26 mouse cellular contexts compared by ENCODE assay signal in genomic region chr19:11649564-11649963, GRCm38 (mm10). TPM values are rescaled to one million over a fixed set of nuclear protein-coding genes. Genes with fewer than 3 reads are reported as not detected.
DNase-seq lines count a peak whose midpoint lies in the region; ATAC-seq and TF ChIP-seq lines count a peak whose summit lies in the region.
"Had no signal": no experiment of that assay in that cellular context is flagged by ENCODE, and none has a peak within 500 bp of the region (broad histone marks: within the 10 kb centered on the region; RNA-seq: fewer than 3 reads in every experiment).

No protein-coding gene starts in this region.

- no peak for TF ChIP-seq CTCF in brain, embryonic 14.5 days (IDR thresholded peaks at IDR 0.05; ENCODE audit: borderline replicate concordance, extremely low read depth, insufficient read depth, insufficient read length)
- no peak for TF ChIP-seq CTCF in midbrain, postnatal 0 days (IDR thresholded peaks at IDR 0.05)

- no peak overlapping the region for H3K4me3 ChIP-seq in midbrain, embryonic 14.5 days (replicated peaks; ENCODE audit: low read depth, low read length)
- H3K4me3 ChIP-seq in midbrain, embryonic 10.5 days: no peak overlapping the region
- H3K4me3 ChIP-seq in midbrain, embryonic 16.5 days (ENCODE audit: low read depth, low read length): no peak overlapping the region
- H3K4me3 ChIP-seq in midbrain, embryonic 11.5 days (ENCODE audit: low read depth, low read length): no peak overlapping the region
- no peak overlapping the region for H3K4me3 ChIP-seq in midbrain, postnatal 0 days (ENCODE audit: low read depth, low read length)
- H3K4me3 ChIP-seq: embryonic facial prominence, embryonic 10.5 days; embryonic facial prominence, embryonic 12.5 days; forebrain, embryonic 13.5 days; forebrain, embryonic 15.5 days had no signal

- no peaks in the 10 kb centered on the region for H3K9me3 ChIP-seq in midbrain, embryonic 14.5 days (ENCODE audit: control insufficient read depth, low read length)
- H3K9me3 ChIP-seq in midbrain, embryonic 10.5 days (replicated peaks): no peaks in the 10 kb centered on the region
- no peaks in the 10 kb centered on the region for H3K9me3 ChIP-seq in midbrain, embryonic 16.5 days (replicated peaks; ENCODE audit: control insufficient read depth, low read length, poor library complexity, severe bottlenecking)
- no peaks in the 10 kb centered on the region for H3K9me3 ChIP-seq in midbrain, embryonic 11.5 days (ENCODE audit: control insufficient read depth, low read length)
- no peaks in the 10 kb centered on the region for H3K9me3 ChIP-seq in midbrain, postnatal 0 days (ENCODE audit: low read length)
- H3K9me3 ChIP-seq: embryonic facial prominence, embryonic 10.5 days; embryonic facial prominence, embryonic 12.5 days; forebrain, embryonic 13.5 days; forebrain, embryonic 15.5 days had no signal

- no peak overlapping the region for H3K9ac ChIP-seq in midbrain, embryonic 14.5 days (replicated peaks; ENCODE audit: low read length)
- H3K9ac ChIP-seq in midbrain, embryonic 16.5 days (ENCODE audit: low read depth, low read length): no peak overlapping the region
- H3K9ac ChIP-seq in midbrain, embryonic 11.5 days (ENCODE audit: low read length): no peak overlapping the region
- H3K9ac ChIP-seq in midbrain, postnatal 0 days (replicated peaks; ENCODE audit: low read length, poor library complexity, severe bottlenecking): no peak overlapping the region
- H3K9ac ChIP-seq: embryonic facial prominence, embryonic 12.5 days; forebrain, embryonic 13.5 days; forebrain, embryonic 15.5 days had no signal

- no peak overlapping the region for H3K27ac ChIP-seq in midbrain, embryonic 14.5 days (replicated peaks; ENCODE audit: low read depth, low read length)
- H3K27ac ChIP-seq in midbrain, embryonic 10.5 days (replicated peaks): no peak overlapping the region
- no peak overlapping the region for H3K27ac ChIP-seq in midbrain, embryonic 16.5 days (ENCODE audit: low read length)
- H3K27ac ChIP-seq in midbrain, embryonic 11.5 days (ENCODE audit: low read depth, low read length): no peak overlapping the region
- no peak overlapping the region for H3K27ac ChIP-seq in midbrain, postnatal 0 days (ENCODE audit: low read depth, low read length)
- H3K27ac ChIP-seq: embryonic facial prominence, embryonic 10.5 days; embryonic facial prominence, embryonic 12.5 days; forebrain, embryonic 13.5 days; forebrain, embryonic 15.5 days had no signal

- no peak overlapping the region for H3K4me2 ChIP-seq in midbrain, embryonic 14.5 days (ENCODE audit: low read length)
- no peak overlapping the region for H3K4me2 ChIP-seq in midbrain, embryonic 16.5 days (ENCODE audit: low read length)
- H3K4me2 ChIP-seq in midbrain, embryonic 11.5 days: no peak overlapping the region
- H3K4me2 ChIP-seq in midbrain, postnatal 0 days (ENCODE audit: low read depth, low read length, poor library complexity, severe bottlenecking): no peak overlapping the region
- H3K4me2 ChIP-seq: embryonic facial prominence, embryonic 12.5 days; forebrain, embryonic 13.5 days; forebrain, embryonic 15.5 days had no signal

- H3K36me3 ChIP-seq in midbrain, embryonic 14.5 days (ENCODE audit: control insufficient read depth, insufficient read depth, low read length): no peaks in the 10 kb centered on the region
- no peaks in the 10 kb centered on the region for H3K36me3 ChIP-seq in midbrain, embryonic 10.5 days
- no peaks in the 10 kb centered on the region for H3K36me3 ChIP-seq in midbrain, embryonic 16.5 days (ENCODE audit: control insufficient read depth, insufficient read depth, low read length)
- no peaks in the 10 kb centered on the region for H3K36me3 ChIP-seq in midbrain, embryonic 11.5 days (ENCODE audit: control insufficient read depth, insufficient read depth, low read length)
- no peaks in the 10 kb centered on the region for H3K36me3 ChIP-seq in midbrain, postnatal 0 days (ENCODE audit: insufficient read depth, low read length)
- H3K36me3 ChIP-seq: embryonic facial prominence, embryonic 10.5 days; embryonic facial prominence, embryonic 12.5 days; forebrain, embryonic 15.5 days had no signal

- DNase-seq in midbrain, embryonic 14.5 days: peak; percentile 6
- no peak for DNase-seq in midbrain, embryonic 10.5 days (ENCODE audit: low spot score)
- DNase-seq in midbrain, embryonic 11.5 days (ENCODE audit: low spot score, missing footprints): no peak
- DNase-seq in brain, embryonic 14.5 days (ENCODE audit: low read depth): peak; percentile 1
- no peak for DNase-seq in midbrain, postnatal 0 days (ENCODE audit: low spot score)
- no peak for DNase-seq in kidney, adult 8-10 months
- DNase-seq: adrenal gland, adult 2 months; adrenal gland, postnatal 10 days; adrenal gland, postnatal 25 days; cerebellum, adult 11-12 months; cerebellum, adult 2 months; cerebellum, adult 9-10 months; cerebellum, postnatal 10 days; cerebellum, postnatal 25 days had no signal

- no peak for ATAC-seq in midbrain, embryonic 14.5 days (ENCODE audit: low FRiP score, low TSS enrichment)
- peak; percentile 71; the same call in 1 of the 2 replicates for ATAC-seq in midbrain, embryonic 16.5 days
- ATAC-seq in midbrain, embryonic 11.5 days (ENCODE audit: low FRiP score): no peak
- peak; percentile 82 for ATAC-seq in midbrain, postnatal 0 days (ENCODE audit: low FRiP score)
- ATAC-seq: forebrain, embryonic 13.5 days; forebrain, embryonic 15.5 days had no signal

- H3K4me1 ChIP-seq in midbrain, embryonic 14.5 days (ENCODE audit: control insufficient read depth, insufficient read depth, low read length): no peaks in the 10 kb centered on the region
- no peaks in the 10 kb centered on the region for H3K4me1 ChIP-seq in midbrain, embryonic 10.5 days
- H3K4me1 ChIP-seq in midbrain, embryonic 16.5 days (ENCODE audit: control insufficient read depth, insufficient read depth, low read length): no peaks in the 10 kb centered on the region
- H3K4me1 ChIP-seq in midbrain, embryonic 11.5 days (ENCODE audit: control insufficient read depth, insufficient read depth, low read length): no peaks in the 10 kb centered on the region
- no peaks in the 10 kb centered on the region for H3K4me1 ChIP-seq in midbrain, postnatal 0 days (ENCODE audit: insufficient read depth, low read length)
- H3K4me1 ChIP-seq: embryonic facial prominence, embryonic 10.5 days; embryonic facial prominence, embryonic 12.5 days; forebrain, embryonic 13.5 days; forebrain, embryonic 15.5 days had no signal

- TF ChIP-seq POLR2A in brain, embryonic 14.5 days (IDR thresholded peaks at IDR 0.05; ENCODE audit: borderline replicate concordance, extremely low read depth, insufficient read depth, insufficient read length, poor library complexity, severe bottlenecking): no peak

- WGBS in midbrain, embryonic 14.5 days: 81% methylated on average over 4 of the region's 4 CpGs
- 87% methylated on average over 4 of the region's 4 CpGs for WGBS in midbrain, embryonic 10.5 days
- 77% methylated on average over 4 of the region's 4 CpGs for WGBS in midbrain, embryonic 16.5 days
- 86% methylated on average over 4 of the region's 4 CpGs for WGBS in midbrain, embryonic 11.5 days
- 62% methylated on average over 4 of the region's 4 CpGs for WGBS in midbrain, postnatal 0 days

- H3K27me3 ChIP-seq in midbrain, embryonic 14.5 days (ENCODE audit: control insufficient read depth, insufficient read depth, low read length): no peaks in the 10 kb centered on the region
- no peaks in the 10 kb centered on the region for H3K27me3 ChIP-seq in midbrain, embryonic 10.5 days (ENCODE audit: low read depth, poor library complexity, severe bottlenecking)
- H3K27me3 ChIP-seq in midbrain, embryonic 16.5 days (ENCODE audit: control insufficient read depth, insufficient read depth, low read depth, low read length): no peaks in the 10 kb centered on the region
- H3K27me3 ChIP-seq in midbrain, embryonic 11.5 days (ENCODE audit: control insufficient read depth, insufficient read depth, low read length): no peaks in the 10 kb centered on the region
- no peaks in the 10 kb centered on the region for H3K27me3 ChIP-seq in midbrain, postnatal 0 days (ENCODE audit: insufficient read depth, low read length)
- H3K27me3 ChIP-seq: embryonic facial prominence, embryonic 12.5 days; forebrain, embryonic 13.5 days; forebrain, embryonic 15.5 days had no signal

RNA-seq across cellular contexts. Expression of gene Ms4a3, which starts 8.9 kb away (rescaled TPM):
- polyA plus RNA-seq in midbrain, embryonic 14.5 days (2014; fragmentation: Nextera tagmentation; extraction: Ambion mirVana): not detected in 2 replicates
- polyA plus RNA-seq in midbrain, embryonic 10.5 days (2016; fragmentation: Nextera tagmentation; extraction: Ambion mirVana): not detected in 2 replicates
- not detected in 2 replicates for polyA plus RNA-seq in midbrain, embryonic 16.5 days (2015; fragmentation: Nextera tagmentation; extraction: Ambion mirVana)
- polyA plus RNA-seq in midbrain, embryonic 11.5 days (2014; fragmentation: Nextera tagmentation; extraction: Ambion mirVana): 0.14 TPM in 1 of 2 replicates, not detected in the other
- not detected in 2 replicates for polyA plus RNA-seq in brain, embryonic 14.5 days (2012; rRNA removed)
- total RNA-seq in midbrain, postnatal 0 days (2014; rRNA removed): not detected in 2 replicates
- polyA plus RNA-seq in midbrain, postnatal 0 days (2015; fragmentation: Nextera tagmentation; extraction: Ambion mirVana): not detected in 2 replicates
- total RNA-seq: adrenal gland, adult 2 months; adrenal gland, postnatal 25 days; ES-E14 had no signal
- polyA plus RNA-seq: adrenal gland, adult 2 months; C2C12; cerebellum, adult 2 months; cortical plate, adult 2 months; embryonic facial prominence, embryonic 12.5 days; forebrain, embryonic 11.5 days; forebrain, embryonic 13.5 days; forebrain, embryonic 15.5 days had no signal

RNA-seq across cellular contexts. Expression of gene Oosp2, which starts 10.8 kb away (rescaled TPM):
- not detected in 2 replicates for polyA plus RNA-seq in midbrain, embryonic 14.5 days (2014; fragmentation: Nextera tagmentation; extraction: Ambion mirVana)
- not detected in 2 replicates for polyA plus RNA-seq in midbrain, embryonic 10.5 days (2016; fragmentation: Nextera tagmentation; extraction: Ambion mirVana)
- not detected in 2 replicates for polyA plus RNA-seq in midbrain, embryonic 16.5 days (2015; fragmentation: Nextera tagmentation; extraction: Ambion mirVana)
- not detected in 2 replicates for polyA plus RNA-seq in midbrain, embryonic 11.5 days (2014; fragmentation: Nextera tagmentation; extraction: Ambion mirVana)
- polyA plus RNA-seq in brain, embryonic 14.5 days (2012; rRNA removed): not detected in 2 replicates
- total RNA-seq in midbrain, postnatal 0 days (2014; rRNA removed): not detected in 2 replicates
- not detected in 2 replicates for polyA plus RNA-seq in midbrain, postnatal 0 days (2015; fragmentation: Nextera tagmentation; extraction: Ambion mirVana)
- total RNA-seq: adrenal gland, postnatal 10 days; adrenal gland, postnatal 4 days; ES-E14; MEL had no signal
- polyA plus RNA-seq: adrenal gland, adult 2 months; C2C12; cerebellum, adult 2 months; cortical plate, adult 2 months; embryonic facial prominence, embryonic 10.5 days; embryonic facial prominence, embryonic 12.5 days; embryonic facial prominence, embryonic 14.5 days; forebrain, embryonic 11.5 days; forebrain, embryonic 13.5 days; forebrain, embryonic 15.5 days had no signal

RNA-seq across cellular contexts. Expression of gene Ms4a2, which starts 26.0 kb away (rescaled TPM):
- polyA plus RNA-seq in midbrain, embryonic 14.5 days (2014; fragmentation: Nextera tagmentation; extraction: Ambion mirVana): 0.32 TPM in 1 of 2 replicates, not detected in the other
- not detected in 2 replicates for polyA plus RNA-seq in midbrain, embryonic 10.5 days (2016; fragmentation: Nextera tagmentation; extraction: Ambion mirVana)
- not detected in 2 replicates for polyA plus RNA-seq in midbrain, embryonic 16.5 days (2015; fragmentation: Nextera tagmentation; extraction: Ambion mirVana)
- polyA plus RNA-seq in midbrain, embryonic 11.5 days (2014; fragmentation: Nextera tagmentation; extraction: Ambion mirVana): not detected in 2 replicates
- 0.11 and 0.14 TPM in 2 replicates for polyA plus RNA-seq in brain, embryonic 14.5 days (2012; rRNA removed)
- total RNA-seq in midbrain, postnatal 0 days (2014; rRNA removed): not detected in 2 replicates
- 0.09 and 0.15 TPM in 2 replicates for polyA plus RNA-seq in midbrain, postnatal 0 days (2015; fragmentation: Nextera tagmentation; extraction: Ambion mirVana)
- total RNA-seq: adrenal gland, postnatal 25 days; ES-E14 had no signal
- polyA plus RNA-seq: adrenal gland, adult 2 months; C2C12; cerebellum, adult 2 months; embryonic facial prominence, embryonic 10.5 days; forebrain, embryonic 11.5 days; forebrain, embryonic 13.5 days; forebrain, embryonic 15.5 days had no signal

RNA-seq across cellular contexts. Expression of gene Oosp1, which starts 41.4 kb away (rescaled TPM):
- polyA plus RNA-seq in midbrain, embryonic 14.5 days (2014; fragmentation: Nextera tagmentation; extraction: Ambion mirVana): not detected in 2 replicates
- polyA plus RNA-seq in midbrain, embryonic 10.5 days (2016; fragmentation: Nextera tagmentation; extraction: Ambion mirVana): not detected in 2 replicates
- not detected in 2 replicates for polyA plus RNA-seq in midbrain, embryonic 16.5 days (2015; fragmentation: Nextera tagmentation; extraction: Ambion mirVana)
- not detected in 2 replicates for polyA plus RNA-seq in midbrain, embryonic 11.5 days (2014; fragmentation: Nextera tagmentation; extraction: Ambion mirVana)
- polyA plus RNA-seq in brain, embryonic 14.5 days (2012; rRNA removed): not detected in 2 replicates
- not detected in 2 replicates for total RNA-seq in midbrain, postnatal 0 days (2014; rRNA removed)
- not detected in 2 replicates for polyA plus RNA-seq in midbrain, postnatal 0 days (2015; fragmentation: Nextera tagmentation; extraction: Ambion mirVana)
- total RNA-seq: ES-E14, MEL had no signal
- polyA plus RNA-seq: adrenal gland, adult 2 months; C2C12; cerebellum, adult 2 months; cortical plate, adult 2 months; embryonic facial prominence, embryonic 10.5 days; embryonic facial prominence, embryonic 12.5 days; embryonic facial prominence, embryonic 14.5 days; forebrain, embryonic 11.5 days; forebrain, embryonic 13.5 days; forebrain, embryonic 15.5 days had no signal

RNA-seq across cellular contexts. Expression of gene Ms4a6d, which starts 44.9 kb away (rescaled TPM):
- 0.66 and 4.0 TPM in 2 replicates for polyA plus RNA-seq in midbrain, embryonic 14.5 days (2014; fragmentation: Nextera tagmentation; extraction: Ambion mirVana)
- 1.4 and 2.5 TPM in 2 replicates for polyA plus RNA-seq in midbrain, embryonic 10.5 days (2016; fragmentation: Nextera tagmentation; extraction: Ambion mirVana)
- 1.6 and 1.9 TPM in 2 replicates for polyA plus RNA-seq in midbrain, embryonic 16.5 days (2015; fragmentation: Nextera tagmentation; extraction: Ambion mirVana)
- polyA plus RNA-seq in midbrain, embryonic 11.5 days (2014; fragmentation: Nextera tagmentation; extraction: Ambion mirVana): 2.8 and 4.5 TPM in 2 replicates
- polyA plus RNA-seq in brain, embryonic 14.5 days (2012; rRNA removed): 1.7 TPM in 2 replicates
- total RNA-seq in midbrain, postnatal 0 days (2014; rRNA removed): 1.3 and 2.0 TPM in 2 replicates
- polyA plus RNA-seq in midbrain, postnatal 0 days (2015; fragmentation: Nextera tagmentation; extraction: Ambion mirVana): 1.8 and 2.7 TPM in 2 replicates
- total RNA-seq: MEL had no signal
- polyA plus RNA-seq: C2C12 had no signal

Comparison
In these comparisons a context has a peak if more than half of its experiments do, and no peak if none do; other contexts are left out.
1. ATAC-seq: peak in midbrain, embryonic 16.5 days (single experiment) and midbrain, postnatal 0 days (single experiment); none in midbrain, embryonic 14.5 days (single experiment) and midbrain, embryonic 11.5 days (single experiment).
2. DNase-seq: peak in midbrain, embryonic 14.5 days (single experiment) and brain, embryonic 14.5 days (single experiment); none in midbrain, embryonic 10.5 days (single experiment), midbrain, embryonic 11.5 days (single experiment), midbrain, postnatal 0 days (single experiment) and kidney, adult 8-10 months (0 of 2).